Mouse (Mus musculus) layer of hippocampus, adult 9-10 months (tissue): Measurements from ENCODE around the gene Eif3b.

Experiments
- DNase-seq: peaks from one replicate; pipeline ENCODE4 v3.0.0; 2022; ENCODE audit warnings: low spot score

The Eif3b gene

DNA sequence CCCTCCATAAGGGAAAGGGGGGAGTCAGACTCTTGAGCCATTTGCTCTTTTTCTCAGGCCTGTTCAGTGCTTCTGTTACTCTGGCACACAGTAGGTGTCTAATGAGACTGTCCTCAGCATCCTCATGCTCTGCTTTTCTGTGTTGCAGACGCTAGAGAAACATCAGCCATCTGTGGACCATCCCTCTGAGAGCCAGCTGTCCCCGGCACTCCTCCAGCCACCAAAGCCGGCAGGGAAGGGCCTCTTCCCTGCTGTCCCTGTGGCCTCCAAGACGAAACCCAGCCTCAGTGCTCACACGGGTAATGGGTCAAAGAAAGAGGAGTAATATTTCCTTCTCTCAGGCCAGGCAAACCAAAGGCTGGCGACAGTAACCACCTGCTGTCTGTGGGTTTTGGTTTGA is 72.0 kb downstream of the Eif3b start:
- no peak for DNase-seq

DNA sequence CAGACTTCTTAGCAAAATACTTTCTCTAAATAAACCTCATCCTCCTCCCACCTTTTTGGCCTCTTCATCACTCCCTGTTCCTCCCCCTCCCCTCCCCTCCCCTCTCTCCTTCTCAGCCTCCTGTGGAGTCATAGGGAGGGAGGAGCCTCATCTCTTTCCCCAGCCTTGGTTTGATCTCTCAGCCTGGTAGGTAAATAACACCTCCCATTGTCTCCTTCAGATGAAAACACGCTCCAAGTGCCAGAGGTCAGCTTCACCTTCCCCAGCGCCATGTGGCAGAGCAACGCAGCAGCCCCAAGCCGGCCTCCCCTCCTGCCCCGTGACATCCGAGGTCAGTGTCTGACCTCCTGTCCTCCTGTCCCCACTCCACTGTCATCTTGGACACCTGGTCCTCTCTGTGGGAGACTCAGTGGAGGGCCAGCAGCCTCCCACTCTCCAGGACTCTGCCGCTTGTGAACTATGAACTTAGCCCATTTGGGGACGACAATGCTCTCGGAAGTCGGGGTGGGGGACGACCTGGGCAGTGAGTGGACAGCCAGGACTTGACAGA is 73.6 kb downstream of the Eif3b start:
- no peak for DNase-seq
